Mouse (Mus musculus): Measurements from ENCODE around the gene Zfp459.
"Not testable (repeated sequence)": the region's sequence is repeated elsewhere in the genome, so short reads cannot be mapped to it uniquely, and the experiment has no call there.

The Zfp459 gene

DNA sequence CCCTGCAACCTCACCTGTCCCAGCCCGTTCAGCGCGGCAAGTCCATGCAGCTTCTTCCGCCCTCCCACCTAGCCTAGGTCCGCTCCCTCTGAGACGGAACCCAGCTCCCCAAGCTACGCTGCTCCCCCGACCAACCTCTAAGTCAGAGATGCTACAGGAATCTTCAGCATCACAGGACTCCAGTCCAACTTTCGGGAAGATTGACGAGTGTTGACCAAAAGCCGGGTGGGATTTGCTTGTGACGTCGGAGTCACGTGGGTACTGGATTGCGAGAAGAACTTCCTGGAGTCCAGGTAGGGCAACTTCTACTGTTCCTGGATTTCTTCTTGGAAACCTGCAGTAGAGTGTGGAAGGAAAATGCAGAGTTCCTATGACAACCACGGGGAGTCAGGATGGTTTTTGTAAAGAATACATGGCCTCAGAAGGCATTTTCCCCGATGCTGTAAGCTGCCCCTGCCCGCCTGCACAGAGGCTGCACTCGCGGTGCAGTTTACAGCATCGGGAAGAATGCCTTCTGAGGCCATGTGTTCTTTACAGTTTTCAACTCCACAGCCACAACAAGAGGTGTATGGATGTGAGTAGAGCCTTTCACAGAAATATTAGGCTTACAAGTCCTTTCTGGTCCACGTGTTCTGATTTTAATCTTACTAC lies at the start of gene Zfp459:
Gene Zfp459 (minus strand): TSS at position 212 of the 651 bp plus-strand sequence.
- DNase-seq, result peak; percentile 72

DNA sequence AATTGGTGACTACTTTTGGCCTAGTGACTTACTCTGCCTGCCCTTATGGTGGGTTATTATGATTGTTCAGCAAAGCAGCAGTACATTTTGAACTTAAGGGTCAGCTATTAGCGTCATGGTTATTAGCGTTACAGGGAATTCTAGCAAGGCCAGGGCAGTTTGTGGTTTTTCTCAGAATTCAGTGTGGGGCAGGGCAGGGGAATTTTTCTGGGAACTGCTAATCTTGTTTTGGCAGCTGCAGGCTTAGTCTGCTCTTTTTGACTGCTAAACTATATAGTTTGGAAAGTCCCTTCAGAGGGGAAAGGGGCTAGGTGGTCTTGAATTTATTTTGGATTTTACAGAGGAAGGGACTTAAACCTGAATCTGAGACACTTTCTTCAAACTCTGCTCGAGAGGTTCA lies 48.1 kb upstream of the Zfp459 start:
- no peak for DNase-seq

DNA sequence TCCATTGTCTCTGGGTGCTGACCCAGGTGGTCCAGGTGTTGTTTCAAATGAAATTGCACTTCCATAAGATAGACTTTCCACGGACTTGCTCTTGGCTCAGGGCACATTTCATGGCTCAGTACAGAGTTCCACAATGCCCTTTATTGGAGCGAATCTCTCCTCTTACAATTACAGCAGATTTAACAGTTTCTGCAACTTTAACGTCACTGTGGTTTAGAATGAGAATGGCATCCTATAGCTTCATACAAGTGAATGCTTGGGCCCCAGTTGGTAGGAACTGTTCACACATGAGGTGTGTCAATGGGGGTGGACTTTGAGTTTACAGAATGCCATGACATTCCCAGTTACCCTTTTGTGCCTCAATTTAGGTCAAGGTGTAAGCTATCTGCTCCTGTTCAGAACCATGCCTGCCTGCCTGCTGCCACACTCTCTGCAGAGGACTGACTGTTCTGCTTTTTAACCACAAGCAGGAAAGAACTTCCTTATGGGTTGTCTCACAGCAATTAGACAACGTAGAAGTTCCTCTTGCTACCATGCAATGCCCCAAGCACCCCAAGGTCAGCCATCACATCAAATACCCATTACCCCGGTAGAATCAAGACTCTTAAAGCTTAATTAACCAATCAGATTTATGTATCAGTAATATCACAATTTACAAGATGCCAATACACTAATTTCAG lies 42.4 kb upstream of the Zfp459 start:
- DNase-seq, result not testable (repeated sequence)

DNA sequence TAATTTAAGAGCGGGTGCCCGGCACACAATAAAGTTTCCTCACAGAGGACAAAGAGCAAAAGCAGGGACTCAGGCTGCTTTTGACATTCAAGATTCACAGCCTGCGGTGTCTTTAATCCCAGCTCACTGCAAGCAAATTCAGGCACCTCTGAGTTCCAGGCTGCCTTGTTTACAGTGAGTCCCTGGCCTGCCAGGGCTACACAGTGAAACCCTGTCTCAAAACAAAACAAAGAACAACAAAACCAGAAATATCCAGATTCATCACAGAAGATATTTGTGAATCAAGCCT lies 30.7 kb upstream of the Zfp459 start:
- no peak for DNase-seq

DNA sequence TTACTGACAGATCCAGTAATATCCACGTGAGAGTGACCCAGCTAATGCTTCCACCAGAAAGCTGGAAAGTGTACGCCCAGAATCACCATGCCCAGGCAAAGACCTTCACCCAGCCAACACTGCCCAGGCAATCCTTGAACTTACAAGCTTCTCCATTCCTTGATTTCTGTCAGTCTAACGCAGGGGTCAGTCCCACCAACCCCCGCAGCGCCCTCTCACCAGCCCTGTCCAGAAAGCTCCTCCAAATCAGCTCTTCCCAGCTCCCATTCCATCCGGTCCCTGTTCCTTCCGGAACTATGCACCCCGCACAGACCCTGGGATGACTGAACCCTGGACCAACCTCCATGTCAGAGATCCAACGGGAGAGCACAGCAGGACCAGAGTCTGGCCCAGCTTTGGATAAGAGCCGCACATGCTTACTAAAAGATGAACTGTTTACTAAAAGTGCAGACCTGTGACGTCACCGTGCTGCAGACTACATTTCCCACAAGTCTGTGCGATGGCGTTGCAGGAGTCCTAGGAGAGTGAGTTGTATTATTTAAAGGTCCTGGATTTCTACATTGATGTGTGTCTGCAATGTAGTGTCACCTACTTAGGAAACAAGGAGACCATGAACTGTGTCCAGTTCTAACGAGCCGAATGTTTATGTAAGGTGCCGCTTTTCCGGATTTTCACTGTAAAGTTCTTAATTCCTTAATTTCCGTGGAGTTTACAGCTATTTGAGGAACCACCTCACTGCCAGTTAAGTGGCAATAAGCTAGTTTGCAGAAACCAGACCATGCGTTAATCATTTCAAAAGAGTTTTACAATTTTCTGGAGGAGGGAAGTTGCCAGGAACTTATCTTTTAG lies 30.2 kb upstream of the Zfp459 start, which contains the start of gene Zfp874a:
Gene Zfp874a (minus strand): TSS at position 453 of the 849 bp plus-strand sequence.
- DNase-seq, result peak; percentile 93

DNA sequence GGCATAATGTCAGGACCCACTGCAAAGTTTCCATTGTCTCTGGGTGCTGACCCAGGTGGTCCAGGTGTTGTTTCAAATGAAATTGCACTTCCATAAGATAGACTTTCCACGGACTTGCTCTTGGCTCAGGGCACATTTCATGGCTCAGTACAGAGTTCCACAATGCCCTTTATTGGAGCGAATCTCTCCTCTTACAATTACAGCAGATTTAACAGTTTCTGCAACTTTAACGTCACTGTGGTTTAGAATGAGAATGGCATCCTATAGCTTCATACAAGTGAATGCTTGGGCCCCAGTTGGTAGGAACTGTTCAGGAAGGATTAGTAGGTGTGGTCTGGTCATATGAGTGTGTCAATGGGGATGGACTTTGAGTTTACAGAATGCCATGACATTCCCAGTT lies 15.9 kb upstream of the Zfp459 start:
- DNase-seq, result not testable (repeated sequence)

DNA sequence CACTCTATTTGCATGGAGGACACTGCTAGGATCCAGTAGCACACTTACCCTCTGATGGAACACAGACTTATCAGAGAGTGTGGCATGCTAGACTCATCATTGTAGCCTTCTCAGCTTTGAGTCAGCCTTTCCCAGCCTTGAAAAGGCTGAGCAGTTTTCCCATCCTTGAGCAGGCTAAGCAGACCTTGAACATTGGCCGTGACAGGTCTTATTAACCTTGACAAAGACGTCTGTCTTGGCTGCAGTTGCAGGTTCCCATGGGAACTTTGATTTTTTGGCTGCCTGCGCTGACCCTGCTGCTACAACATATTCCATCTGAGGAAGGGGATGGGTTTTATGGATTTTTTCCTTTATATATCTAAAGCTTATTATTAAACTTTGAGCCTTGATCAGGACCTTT lies 6.9 kb upstream of the Zfp459 start:
- no peak for DNase-seq

DNA sequence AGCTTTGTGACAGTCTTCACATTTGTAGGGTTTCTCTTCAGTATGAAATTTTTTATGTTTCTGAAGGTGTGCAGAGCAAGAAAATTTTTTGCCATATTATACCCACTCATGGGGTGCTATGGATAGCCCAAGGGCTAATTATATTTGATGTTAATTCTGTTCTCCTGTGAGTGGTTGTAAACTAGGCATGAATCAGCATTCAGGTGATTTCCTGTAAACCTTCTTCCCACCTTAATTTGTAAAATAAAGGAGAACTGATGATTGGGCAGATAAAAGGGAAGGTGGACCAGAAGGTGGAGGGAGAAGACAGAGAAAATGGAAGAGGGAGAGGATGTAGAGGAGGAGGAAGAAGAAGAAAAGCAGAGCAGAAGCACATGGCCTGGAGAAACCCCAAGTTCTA lies 4.5 kb upstream of the Zfp459 start:
- not testable (repeated sequence) for DNase-seq

DNA sequence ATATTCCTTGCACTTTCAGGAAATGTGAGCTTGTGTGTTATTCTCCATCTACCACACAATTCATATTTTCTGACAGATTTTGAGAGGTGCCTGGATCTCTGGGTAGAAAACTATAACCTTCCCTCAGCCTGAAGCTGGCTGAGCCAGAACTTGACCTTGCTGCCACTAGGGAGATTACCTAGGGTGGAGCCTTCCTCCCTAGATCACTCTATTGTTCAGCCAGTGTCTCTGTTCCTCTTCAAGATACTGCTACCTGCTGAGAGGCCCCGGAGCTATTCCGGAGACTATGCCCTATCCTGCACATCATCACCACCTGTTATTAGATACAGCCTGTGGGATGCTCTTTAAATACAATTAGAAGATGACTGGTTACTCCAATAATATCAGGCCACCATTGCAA lies 1.3 kb upstream of the Zfp459 start:
- not testable (repeated sequence) for DNase-seq

DNA sequence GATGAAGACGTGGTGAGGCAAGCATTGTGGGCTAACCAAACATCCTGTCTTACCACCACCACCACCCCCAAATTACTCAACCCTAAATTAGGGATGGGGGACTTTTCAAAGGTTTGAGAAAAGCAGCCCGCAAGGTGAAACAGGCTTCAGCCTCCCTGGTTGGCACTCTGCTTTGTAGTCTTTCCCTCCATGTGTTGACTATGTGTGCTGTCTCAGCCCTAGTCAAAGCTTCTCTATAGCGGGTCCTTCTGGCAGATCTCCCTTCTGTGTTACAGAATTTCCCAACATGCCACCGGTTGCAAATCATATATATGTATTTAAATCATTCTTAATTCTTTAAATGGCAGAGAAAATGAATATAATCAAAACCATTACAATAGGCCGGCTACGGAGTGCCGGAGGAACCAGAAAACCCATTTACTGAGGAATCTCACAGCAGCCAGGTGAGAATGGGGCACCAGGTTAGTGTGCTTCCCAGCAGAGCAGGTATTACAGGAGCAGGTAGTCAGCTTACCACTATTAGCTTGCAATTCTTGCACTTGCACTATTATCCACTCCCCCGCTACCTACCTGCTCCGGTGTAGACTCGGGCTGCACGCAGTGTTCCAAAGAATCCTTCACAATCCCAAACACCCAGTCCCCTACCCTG lies 536 bp downstream of the Zfp459 start:
- no peak for DNase-seq

DNA sequence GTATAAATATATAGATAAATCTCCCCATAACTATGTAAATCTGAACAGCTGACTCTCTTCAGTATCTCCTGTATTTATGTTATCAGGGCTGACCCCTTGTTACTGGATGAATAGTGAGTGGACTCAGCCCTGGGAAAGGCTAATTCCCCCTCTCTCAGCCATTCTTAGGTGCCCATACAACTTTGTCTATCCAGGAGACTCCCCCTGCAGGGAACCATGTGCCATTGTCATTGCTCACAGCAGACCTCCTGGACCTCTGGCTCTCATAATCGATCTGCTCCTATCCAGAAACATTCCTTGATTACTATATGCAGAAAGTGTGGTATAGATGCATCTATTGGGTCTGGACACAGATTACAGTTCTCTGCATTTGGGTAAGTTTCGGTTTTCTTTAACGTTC lies 4.4 kb downstream of the Zfp459 start:
- no peak for DNase-seq

DNA sequence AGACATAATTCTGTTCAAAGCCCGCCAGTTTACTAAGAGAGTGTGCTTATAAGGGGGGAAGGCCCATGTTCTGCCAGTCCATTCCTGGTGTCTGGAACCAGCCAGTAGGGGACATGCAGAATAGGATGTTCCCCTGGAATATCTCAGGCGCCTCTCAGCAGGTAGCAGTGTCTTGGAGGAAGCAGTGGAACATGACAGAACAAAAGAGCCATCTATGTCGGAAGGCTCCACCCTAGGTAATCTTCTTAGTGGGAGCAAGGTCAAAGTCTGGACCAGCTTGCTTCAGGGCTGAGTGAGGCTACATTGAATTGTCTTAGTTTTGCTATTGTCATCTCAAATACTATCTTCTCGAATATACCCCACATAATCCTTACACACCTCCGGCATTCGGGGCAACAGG lies 5.5 kb downstream of the Zfp459 start:
- no peak for DNase-seq

DNA sequence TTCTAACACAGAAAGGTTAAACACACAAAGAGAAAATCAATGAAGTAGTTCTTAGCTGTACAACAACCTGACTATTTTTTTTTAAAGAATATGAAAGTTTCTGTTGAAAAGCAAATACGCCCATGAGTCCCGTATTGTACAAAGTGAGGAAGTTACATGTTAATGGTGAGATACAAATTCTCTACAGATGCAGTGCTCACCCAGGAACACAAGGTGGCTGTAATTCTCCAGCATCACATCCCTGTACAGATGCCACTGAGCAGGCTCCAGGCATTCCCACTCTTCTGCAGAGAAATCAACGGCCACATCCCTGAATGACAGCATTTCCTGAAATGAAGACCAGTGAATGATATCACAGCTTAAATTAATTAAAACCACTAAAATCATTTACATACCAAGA lies 7.6 kb downstream of the Zfp459 start:
- not testable (repeated sequence) for DNase-seq

DNA sequence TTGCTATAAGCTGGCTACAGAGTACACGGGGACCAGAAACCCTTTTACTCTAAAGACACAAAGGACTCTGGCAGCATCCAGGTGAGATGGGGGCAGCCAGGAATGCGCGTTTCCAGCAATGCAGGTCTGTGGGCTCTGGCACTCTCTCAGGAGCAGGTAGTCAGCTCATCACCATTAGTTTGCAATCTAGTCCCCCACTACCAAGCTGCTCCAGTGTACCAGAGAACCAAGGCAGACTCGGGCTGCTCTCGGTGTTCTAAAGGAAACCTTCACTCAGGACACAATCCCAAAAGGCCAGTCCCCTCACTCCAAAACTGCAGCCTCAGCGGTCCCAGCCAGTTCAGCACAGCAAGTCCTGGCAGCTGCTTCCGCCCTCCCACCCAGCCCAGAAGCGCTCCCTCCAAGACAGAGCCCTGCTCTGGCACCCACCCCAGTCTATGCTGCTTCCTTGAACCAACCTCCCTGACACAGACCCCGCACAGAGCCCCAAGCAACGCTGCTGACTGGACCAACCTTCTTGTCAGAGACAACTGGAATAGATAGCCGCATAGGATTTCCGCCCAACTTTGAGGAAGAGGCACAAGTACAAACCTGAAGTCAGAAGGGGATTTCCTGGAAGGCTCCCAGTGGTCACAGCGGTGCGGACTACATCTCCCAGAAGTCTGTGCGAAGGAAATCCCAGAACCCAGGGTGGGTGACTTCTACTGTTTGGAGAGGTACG lies 21.9 kb downstream of the Zfp459 start, which contains the start of gene Zfp429:
Gene Zfp429 (minus strand): TSS at position 637 of the 721 bp plus-strand sequence.
- DNase-seq, result peak; percentile 83

DNA sequence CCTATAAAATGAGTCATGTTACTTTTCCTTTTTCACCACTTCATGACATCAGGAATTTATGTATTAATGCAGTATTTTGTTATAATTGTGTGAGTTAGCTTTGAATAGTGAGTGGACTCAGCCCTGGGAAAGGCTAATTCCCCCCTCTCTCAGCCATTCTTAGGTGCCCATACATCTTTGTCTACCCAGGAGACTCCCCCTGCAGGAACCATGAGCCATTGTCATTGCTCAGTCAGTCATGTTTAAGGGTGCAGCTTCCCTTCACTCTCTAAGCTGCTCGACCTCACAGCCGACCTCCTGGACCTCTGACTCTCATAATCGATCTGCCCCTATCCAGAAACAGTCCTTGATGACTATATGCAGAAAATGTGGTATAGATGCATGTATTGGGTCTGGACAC lies 45.0 kb downstream of the Zfp459 start:
- not testable (repeated sequence) for DNase-seq

DNA sequence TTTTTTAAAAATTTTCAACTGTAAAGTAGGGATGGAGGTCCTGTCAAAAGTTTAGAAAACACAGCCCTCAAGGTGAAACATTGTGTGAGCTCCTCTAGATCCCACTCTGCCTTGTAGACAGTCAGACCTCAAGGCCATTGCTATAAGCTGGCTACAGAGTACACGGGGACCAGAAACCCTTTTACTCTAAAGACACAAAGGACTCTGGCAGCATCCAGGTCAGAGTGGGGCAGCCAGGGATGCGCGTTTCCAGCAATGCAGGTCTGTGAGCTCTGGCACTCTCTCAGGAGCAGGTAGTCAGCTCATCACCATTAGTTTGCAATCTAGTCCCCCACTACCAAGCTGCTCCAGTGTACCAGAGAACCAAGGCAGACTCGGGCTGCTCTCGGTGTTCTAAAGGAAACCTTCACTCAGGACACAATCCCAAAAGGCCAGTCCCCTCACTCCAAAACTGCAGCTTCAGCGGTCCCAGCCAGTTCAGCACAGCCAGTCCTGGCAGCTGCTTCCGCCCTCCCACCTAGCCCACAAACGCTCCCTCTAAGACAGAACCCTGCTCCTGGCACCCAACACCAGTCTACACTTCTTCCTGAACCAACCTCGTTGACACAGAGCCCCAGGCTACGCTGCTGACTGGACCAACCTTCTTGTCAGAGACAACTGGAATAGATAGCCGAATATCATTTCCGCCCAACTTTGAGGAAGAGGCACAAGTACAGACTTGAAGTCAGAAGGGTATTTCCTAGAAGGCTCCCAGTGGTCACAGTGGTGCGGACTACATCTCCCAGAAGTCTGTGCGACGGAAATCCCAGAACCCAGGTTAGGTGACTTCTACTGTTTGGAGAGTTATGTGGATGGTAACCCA lies 45.9 kb downstream of the Zfp459 start, which contains the start of the genes Gm28041 and Zfp456:
Gene Gm28041 (minus strand): TSS at position 684 of the 862 bp plus-strand sequence.
Gene Zfp456 (minus strand): TSS at position 761 of the 862 bp plus-strand sequence.
- peak; percentile 82 for DNase-seq

DNA sequence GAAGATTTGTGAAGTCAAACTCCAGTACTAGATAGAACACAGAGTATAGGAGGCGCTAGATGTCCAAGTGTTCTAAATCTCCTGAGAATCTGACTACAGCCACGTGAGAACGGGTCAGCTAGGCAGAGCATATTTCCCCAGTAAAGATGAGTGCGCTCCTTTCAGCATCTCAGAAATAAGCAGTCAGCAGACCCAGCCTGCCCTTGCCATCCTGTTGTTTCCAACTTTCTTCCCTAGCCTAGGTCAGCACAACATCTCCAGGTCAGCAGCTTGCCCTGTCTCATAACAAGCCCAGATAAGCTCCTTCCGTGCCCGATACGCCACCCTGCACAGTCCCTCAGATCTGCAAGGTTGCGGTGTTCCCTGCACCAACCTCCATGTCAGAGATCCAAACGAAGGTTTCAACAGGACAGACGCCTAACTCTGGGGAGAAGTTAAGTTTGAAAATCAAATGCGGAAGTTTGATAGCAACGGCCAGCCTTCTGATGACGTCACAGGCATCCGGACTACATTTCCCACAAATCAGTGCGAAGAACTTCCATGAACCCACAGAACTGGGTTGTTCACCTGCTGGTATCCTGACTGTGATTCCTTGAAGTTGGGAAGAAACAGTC lies 61.0 kb downstream of the Zfp459 start, which contains the start of the genes Gm28044 and Zfp953:
Gene Gm28044 (minus strand): TSS at position 406 of the 614 bp plus-strand sequence.
Gene Zfp953 (minus strand): TSS at position 475 of the 614 bp plus-strand sequence.
- DNase-seq, result peak; percentile 95

All from kidney, adult 18-20 months (tissue).